Mouse (Mus musculus) lung, embryonic 14.5 days (tissue): ENCODE measurements at regions not wholly inside any gene's neighbourhood (a gene's known extent, or its start where the extent isn't known, plus 50 kb on each side); places are given as distances from the start of the nearest gene placed in this dataset.

Source experiments
- ATAC-seq: fragments of 200-750 bp; cut with Nextera tagmentation; 2 replicates; pipeline ENCODE4 v1.8.0; 2017; ENCODE audit warnings: mild to moderate bottlenecking, moderate TSS enrichment, moderate library complexity; ENCODE audit not compliant: insufficient read depth
- DNase-seq: peaks from one replicate; pipeline ENCODE4 v3.0.0-alpha.2; 2015
- H3K27ac ChIP-seq: fragments of 300-500 bp; sonication (generic); 2 replicates; pipeline ENCODE4 v1.5.1; 2014; ENCODE audit warnings: low read depth, mild to moderate bottlenecking, moderate library complexity
- H3K27me3 ChIP-seq: fragments of 300-500 bp; sonication (generic); 2 replicates; pipeline ENCODE4 v1.6.1; 2014; ENCODE audit warnings: low read length, control low read depth; ENCODE audit not compliant: insufficient read depth
- H3K36me3 ChIP-seq: fragments of 300-500 bp; sonication (generic); 2 replicates; pipeline ENCODE4 v1.6.1; 2014; ENCODE audit warnings: control low read depth; ENCODE audit not compliant: insufficient read depth
- H3K4me1 ChIP-seq: fragments of 300-500 bp; sonication (generic); 2 replicates; pipeline ENCODE4 v1.6.1; 2014; ENCODE audit warnings: antibody characterized with exemption, control low read depth; ENCODE audit not compliant: insufficient read depth
- H3K4me2 ChIP-seq: fragments of 300-500 bp; sonication (generic); 2 replicates; pipeline ENCODE4 v1.6.1; 2014; ENCODE audit warnings: mild to moderate bottlenecking
- H3K4me3 ChIP-seq: fragments of 300-500 bp; sonication (generic); 2 replicates; pipeline ENCODE4 v1.5.1; 2014; ENCODE audit warnings: low read depth, low read length
- H3K9ac ChIP-seq: fragments of 300-500 bp; sonication (generic); 2 replicates; pipeline ENCODE4 v1.6.1; 2014
- H3K9me3 ChIP-seq: fragments of 300-500 bp; sonication (generic); 2 replicates; pipeline ENCODE4 v1.6.1; 2016; ENCODE audit warnings: low read depth, low read length, control low read depth
- CTCF ChIP-seq: IDR thresholded peaks from 2 replicates; pipeline ENCODE4 v1.5.1; 2016; ENCODE audit warnings: antibody characterized with exemption, low read depth
- WGBS: fragments of 180-500 bp; shearing (Covaris S2); extraction: QIAGEN DNeasy Blood & Tissue Kit; methylation state at CpG from one replicate; pipeline ENCODE4 v1.1.7; 2014; 5-methylcytosine and 5-hydroxymethylcytosine counted together

GRCm38 (mm10) chr2:136650721-136651120 lies 62.5 kb upstream of the Snap25 start:
- DNase-seq: no peak
- no peak for ATAC-seq
- no peaks in the 10 kb centered on the region for H3K36me3 ChIP-seq
- H3K27me3 ChIP-seq: no peaks in the 10 kb centered on the region
- H3K4me3 ChIP-seq: no peak overlapping the region
- H3K27ac ChIP-seq: no peak overlapping the region
- no peak overlapping the region for H3K9ac ChIP-seq
- H3K4me1 ChIP-seq: no peaks in the 10 kb centered on the region
- WGBS: 91% methylated on average over 1 of the region's 1 CpGs
- no peak for TF ChIP-seq CTCF
- H3K4me2 ChIP-seq: no peak overlapping the region
- H3K9me3 ChIP-seq: no peaks in the 10 kb centered on the region

- no peaks in the 10 kb centered on the region for H3K36me3 ChIP-seq
- 83% methylated on average over 5 of the region's 5 CpGs for WGBS
- H3K27me3 ChIP-seq: no peaks in the 10 kb centered on the region
- no peak overlapping the region for H3K4me2 ChIP-seq
- DNase-seq: no peak
- no peak for TF ChIP-seq CTCF
- no peak for ATAC-seq
- no peak overlapping the region for H3K27ac ChIP-seq
- no peaks in the 10 kb centered on the region for H3K4me1 ChIP-seq
- H3K9ac ChIP-seq: no peak overlapping the region
- no peaks in the 10 kb centered on the region for H3K9me3 ChIP-seq
- H3K4me3 ChIP-seq: no peak overlapping the region
Observed at GRCm38 (mm10) chr2:136652206-136653003, 60.8 kb upstream of the Snap25 start.
